Mouse (Mus musculus) cerebellum, adult 8-10 months (tissue): ENCODE measurements around the gene Celf2.

ENCODE experiments used
- DNase-seq: peaks from one replicate; pipeline ENCODE4 v3.0.0; 2022

Celf2 gene

GRCm38 (mm10) chr2:7006816-7007215 is 502.5 kb downstream of the Celf2 start:
- DNase-seq: no peak

DNA sequence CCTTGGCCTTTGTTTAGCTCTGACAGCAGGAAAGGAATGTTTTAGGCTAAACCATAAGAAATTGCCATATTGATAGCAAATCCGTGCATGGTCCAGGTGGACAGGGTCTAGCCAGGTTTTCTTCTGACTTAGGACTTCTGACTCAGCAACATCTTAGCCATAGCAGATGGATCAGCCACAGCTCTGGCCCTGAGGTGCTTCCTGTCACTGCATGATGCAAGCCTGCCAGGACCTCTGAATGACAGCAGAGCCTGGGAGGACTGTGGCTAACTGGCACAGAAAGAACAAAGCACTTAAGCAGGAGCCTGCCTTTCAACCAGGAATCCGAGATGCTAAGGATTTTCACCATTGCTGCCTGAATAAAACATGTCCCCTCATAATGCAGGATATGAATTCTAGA is 507.4 kb downstream of the Celf2 start:
- peak; percentile 67 for DNase-seq

DNA sequence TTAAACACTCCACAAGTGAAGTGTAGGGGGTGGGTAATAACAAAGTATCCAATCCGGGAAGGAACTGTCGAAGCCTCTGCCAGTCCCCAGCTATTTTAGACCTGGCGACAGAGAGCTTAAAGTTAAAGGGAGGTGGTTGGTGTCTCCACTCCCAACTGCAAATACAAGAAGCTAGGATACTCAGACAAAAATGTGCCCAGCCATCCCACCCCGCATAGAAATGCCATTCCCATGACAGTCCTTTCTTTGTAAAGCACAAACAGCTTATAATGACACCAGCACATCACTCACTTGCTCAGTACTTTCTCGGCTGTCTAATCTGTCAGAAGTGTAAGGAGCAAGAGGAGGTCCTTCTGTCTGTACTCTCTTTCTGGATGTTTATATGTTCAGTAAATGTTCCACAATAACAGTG is 518.3 kb downstream of the Celf2 start:
- DNase-seq: no peak

- DNase-seq: no peak
Observed at GRCm38 (mm10) chr2:6985706-6986105, 523.7 kb downstream of the Celf2 start.

DNA sequence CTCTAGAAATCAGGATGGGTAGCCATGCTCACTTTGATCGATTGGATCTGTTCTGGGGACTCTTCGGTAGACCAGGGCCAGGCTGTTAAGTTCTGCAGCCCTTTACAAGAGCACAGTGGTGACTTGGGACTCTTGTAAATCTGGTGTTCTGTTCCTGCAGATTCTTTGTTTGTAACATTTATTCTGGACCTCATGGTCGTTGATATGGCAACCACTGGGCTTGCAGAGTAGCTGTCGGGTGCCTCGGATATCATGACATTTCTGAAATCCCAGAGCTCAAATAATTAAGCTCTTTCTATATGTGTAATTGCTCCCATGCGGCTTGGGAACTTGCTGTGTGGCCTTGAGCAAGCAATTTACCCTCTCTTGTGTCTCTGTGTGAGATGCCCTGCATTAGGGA is 525.5 kb downstream of the Celf2 start:
- no peak for DNase-seq

- no peak for DNase-seq
Observed at GRCm38 (mm10) chr2:6976300-6976699, 533.1 kb downstream of the Celf2 start.

DNA sequence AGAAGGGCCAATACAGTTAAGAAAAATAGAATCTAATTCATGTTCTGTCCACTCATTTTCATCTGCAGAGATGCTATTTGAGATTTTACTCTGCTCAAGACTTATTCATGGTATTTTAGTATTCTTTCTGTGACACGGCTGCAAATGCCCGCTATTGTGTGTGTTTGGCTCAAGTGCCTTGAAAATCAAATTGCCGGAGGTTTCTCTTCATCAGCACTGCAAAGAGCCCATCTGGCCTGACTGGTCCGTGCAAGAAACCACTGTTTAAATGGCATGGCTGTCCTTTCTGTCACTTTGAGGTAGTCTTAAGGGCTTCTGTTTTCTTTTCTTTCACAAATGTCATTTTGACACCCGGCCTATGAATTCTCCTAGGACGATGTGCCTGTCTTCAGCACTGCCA is 540.1 kb downstream of the Celf2 start:
- DNase-seq: no peak

GRCm38 (mm10) chr2:6965243-6965642 is 544.1 kb downstream of the Celf2 start:
- DNase-seq: no peak

GRCm38 (mm10) chr2:6950702-6951101 is 558.7 kb downstream of the Celf2 start:
- DNase-seq: no peak

GRCm38 (mm10) chr2:6945638-6946415 is 563.5 kb downstream of the Celf2 start:
- no peak for DNase-seq

- no peak for DNase-seq
Observed at GRCm38 (mm10) chr2:6943651-6944050, 565.7 kb downstream of the Celf2 start.

DNA sequence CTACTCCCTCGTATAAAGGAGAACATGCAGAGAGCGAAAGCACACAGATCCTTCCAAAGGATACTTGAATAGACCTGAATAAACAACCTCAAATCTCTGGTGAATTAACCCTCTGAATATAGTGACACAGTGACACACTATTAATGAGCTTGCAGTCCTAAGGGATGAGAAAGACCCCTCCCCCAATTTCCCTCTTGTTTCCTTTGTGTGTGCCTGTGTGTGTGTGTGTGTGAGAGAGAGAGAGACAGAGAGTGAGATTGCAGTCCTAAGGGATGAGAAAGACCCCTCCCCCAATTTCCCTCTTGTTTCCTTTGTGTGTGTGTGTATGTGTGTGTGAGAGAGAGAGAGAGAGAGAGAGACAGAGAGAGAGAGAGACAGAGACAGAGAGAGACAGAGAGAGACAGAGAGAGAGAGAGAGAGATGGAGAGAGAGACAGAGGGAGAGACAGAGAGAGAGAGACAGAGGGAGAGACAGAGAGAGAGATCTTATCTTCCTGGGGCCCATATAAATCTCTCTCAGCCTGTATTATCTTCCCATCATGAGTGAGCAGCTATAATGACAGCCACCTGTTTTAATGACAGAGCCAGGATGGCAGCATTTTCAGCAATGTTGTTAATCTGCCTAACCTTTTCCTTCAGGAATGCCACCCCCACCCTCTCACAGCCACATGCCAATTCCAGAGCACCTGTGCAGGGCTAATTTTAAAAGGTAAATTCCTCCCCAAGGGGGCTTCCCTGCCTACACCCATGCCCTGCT is 566.5 kb downstream of the Celf2 start:
- DNase-seq: no peak

GRCm38 (mm10) chr2:6939143-6939542 is 570.2 kb downstream of the Celf2 start:
- DNase-seq: no peak

GRCm38 (mm10) chr2:6933130-6933529 is 576.2 kb downstream of the Celf2 start:
- no peak for DNase-seq

- DNase-seq: no peak
Observed at GRCm38 (mm10) chr2:6927693-6928360, 581.5 kb downstream of the Celf2 start.

GRCm38 (mm10) chr2:6925505-6925904 is 583.9 kb downstream of the Celf2 start:
- DNase-seq: no peak

- DNase-seq: no peak
Observed at GRCm38 (mm10) chr2:6923738-6924474, 585.5 kb downstream of the Celf2 start.

DNA sequence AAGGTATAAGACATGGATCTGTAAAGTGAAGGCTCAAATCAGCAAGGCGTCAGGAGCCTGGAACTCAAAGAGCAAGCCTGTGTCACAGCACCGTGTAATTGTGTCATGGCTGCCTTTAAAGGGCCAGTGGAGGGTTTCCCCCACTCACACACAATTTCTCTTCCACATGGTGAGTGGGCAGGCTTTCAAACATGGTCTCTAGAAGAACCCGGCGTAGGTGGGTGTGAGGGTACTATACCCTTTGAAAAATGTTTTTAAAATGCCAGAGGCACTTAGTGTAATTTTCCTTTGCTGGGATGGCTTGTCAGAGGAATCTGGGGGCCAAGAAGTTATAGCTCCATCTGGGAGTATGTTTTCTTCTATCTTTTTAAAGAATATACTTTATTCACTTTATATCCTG is 594.0 kb downstream of the Celf2 start:
- DNase-seq: no peak

DNA sequence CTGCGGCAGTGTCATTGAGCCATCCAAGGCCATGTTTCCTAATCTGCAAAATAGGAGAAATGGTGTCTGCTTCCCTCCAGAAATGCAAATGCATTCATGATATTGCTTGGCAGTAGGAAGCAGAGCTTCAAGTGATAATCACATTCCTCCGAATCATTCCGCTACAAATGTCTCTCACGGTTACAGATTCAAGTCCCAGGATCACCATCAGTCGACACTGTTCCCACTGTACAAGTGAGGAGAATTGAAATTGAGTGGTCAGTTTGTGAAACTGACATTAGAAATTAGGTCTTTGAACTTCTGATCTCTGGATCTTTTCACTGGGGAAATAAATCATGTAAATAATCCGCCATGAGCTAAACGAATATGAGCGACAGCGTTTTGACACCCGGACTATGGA is 596.0 kb downstream of the Celf2 start:
- DNase-seq: no peak

GRCm38 (mm10) chr2:6911932-6912331 is 597.4 kb downstream of the Celf2 start:
- no peak for DNase-seq

- no peak for DNase-seq
Observed at GRCm38 (mm10) chr2:6909921-6910320, 599.4 kb downstream of the Celf2 start.

GRCm38 (mm10) chr2:6904411-6904810 is 605.0 kb downstream of the Celf2 start:
- no peak for DNase-seq

- DNase-seq: no peak
Observed at GRCm38 (mm10) chr2:6903251-6903763, 606.1 kb downstream of the Celf2 start.
